Mouse (Mus musculus): Measurements from ENCODE around the gene Dennd4a. TPM values are rescaled to one million over a fixed set of nuclear protein-coding genes. Genes with fewer than 3 reads are reported as not detected.

Dennd4a gene
- 180 TPM for total RNA-seq (2023)

DNA sequence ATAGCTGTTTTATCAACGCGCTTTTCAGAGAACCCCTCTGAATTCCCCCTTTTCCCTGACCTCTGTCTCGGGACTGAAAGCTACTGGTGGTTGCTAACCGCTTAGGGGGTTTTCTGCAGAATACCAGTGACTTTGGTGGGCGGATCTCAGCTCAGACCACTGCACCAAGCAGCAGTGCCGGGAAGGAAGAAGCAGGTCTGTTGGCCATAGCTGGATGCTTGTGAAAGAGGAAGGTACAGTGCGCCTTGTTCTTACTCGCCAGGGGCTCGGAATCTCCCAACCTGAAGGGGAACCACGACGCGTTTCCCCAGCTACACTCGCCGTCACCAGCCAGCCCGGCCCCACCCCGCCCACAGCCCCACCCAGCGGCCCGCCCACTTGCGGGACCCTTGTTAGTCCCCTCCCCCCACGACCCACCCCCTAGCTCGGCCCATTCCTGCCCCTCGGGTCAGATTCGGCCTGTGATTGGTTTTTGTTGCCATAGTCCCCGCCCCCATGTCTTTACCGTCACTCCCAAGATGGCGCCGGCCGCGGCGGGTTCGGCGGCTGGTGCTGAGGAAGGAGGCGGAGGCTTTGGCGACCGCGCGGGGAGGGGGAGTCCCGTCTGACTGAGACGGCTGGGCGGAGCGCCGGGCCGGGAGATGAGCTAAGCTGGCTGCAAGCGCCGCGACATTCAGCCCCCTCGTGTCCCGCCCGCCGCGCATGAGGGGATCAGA, at the start of gene Dennd4a:
Gene Dennd4a, plus strand, starts transcription at position 519 of the 716 bp plus-strand sequence.

DNA sequence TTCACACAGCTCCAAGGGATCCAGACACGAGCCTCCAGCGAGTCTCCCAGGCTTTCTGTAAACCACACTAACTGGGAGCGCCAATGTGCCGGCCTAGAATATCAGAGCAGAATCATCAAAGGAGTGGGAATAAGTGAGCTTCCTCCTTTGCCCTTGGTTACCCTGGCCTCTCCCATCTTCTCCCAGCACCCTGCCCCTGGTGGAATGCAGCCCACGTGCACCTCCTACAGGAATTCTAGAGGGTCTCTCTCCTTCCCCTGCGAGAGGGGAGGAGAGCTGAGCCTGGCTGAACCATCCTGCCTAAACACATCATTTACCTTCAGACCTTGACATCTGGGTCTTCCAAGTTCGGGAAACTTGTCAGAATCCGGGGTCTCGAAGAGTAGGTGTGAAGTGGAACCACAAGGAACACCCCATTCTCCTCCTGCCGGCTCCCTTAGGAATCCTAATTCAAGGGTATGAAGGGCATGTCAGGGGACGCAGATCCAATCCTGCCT, 140.1 kb downstream of the Dennd4a start, which contains the start of gene Slc24a1:
Gene Slc24a1, minus strand, starts transcription at position 447 of the 497 bp plus-strand sequence.

DNA sequence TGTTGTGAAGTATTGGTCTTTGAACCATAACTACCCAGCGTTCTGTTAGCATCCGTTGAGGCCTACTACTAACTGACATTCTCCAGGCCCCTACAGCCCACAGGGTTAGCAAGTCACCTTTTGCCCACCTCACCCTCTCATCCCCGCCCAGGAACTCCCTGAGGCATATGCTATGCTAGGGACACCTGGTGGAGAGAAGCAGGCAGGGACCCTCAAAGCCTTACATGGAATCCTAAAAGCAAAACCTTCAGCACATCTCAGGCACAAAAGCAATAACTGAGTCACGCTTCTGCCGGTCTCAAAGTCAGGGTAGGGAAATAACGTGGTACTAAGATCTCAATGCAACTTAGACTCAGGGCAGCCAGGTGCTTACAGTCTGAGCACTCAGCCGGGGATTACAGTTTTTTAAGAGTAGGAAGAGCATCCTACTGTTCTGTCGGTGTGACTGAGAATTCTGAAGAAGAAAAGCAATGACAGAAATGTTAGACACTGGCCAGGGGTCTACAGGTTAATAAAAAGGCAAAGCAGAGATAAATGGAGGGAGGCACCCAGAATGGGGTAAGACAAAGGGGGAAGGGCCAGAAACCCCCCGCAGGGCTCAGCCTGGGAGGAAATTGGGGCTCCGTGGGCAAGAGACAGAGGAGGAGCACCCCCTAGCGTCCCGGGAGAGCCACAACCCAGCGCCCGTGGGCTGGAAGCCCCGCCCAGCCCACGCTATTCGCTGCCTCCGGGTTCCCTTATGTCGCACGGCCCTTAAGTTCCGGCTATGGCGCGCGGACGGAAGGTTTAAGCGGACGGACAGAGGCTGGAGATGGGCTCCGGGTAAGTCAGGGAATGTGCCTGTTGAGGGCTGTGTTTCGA, 149.2 kb downstream of the Dennd4a start, which contains the start of gene Ints14:
Gene Ints14, plus strand, starts transcription at position 789 of the 861 bp plus-strand sequence.

Other genes starting within 250 kb of the Dennd4a start
- gene Rab11a, start 73.6 kb upstream of the Dennd4a start, total RNA-seq (2023): 109 TPM
- gene Slc24a1, start 140.3 kb downstream of the Dennd4a start, total RNA-seq (2023): not detected
- gene Ints14, start 149.6 kb downstream of the Dennd4a start, total RNA-seq (2023): 33.9 TPM
- 40.7 TPM for gene Hacd3, start 210.4 kb downstream of the Dennd4a start, total RNA-seq (2023)
- gene Dpp8, start 221.1 kb downstream of the Dennd4a start, total RNA-seq (2023): 68.2 TPM

All from CD4-positive naive resting alpha-beta T cell, adult 76 days (primary cell).